In genomic region chr16:45923731-45924424, GRCm38 (mm10) we compare ENCODE assay signal across 13 mouse cellular contexts. TPM values are rescaled to one million over a fixed set of nuclear protein-coding genes. Genes with fewer than 3 reads are reported as not detected.
DNase-seq lines count a peak whose midpoint lies in the region; ATAC-seq and TF ChIP-seq lines count a peak whose summit lies in the region.
"Had no signal": no experiment of that assay in that cellular context is flagged by ENCODE, and none has a peak within 500 bp of the region (broad histone marks: within the 10 kb centered on the region; RNA-seq: fewer than 3 reads in every experiment).

No protein-coding gene starts in this region.

- no peak for DNase-seq in heart, postnatal 36 days
- DNase-seq in stomach, postnatal 0 days (ENCODE audit: low spot score) = no peak
- DNase-seq in kidney, postnatal 4 days = peak; percentile 75 to 80
- no peak for DNase-seq in right cerebral cortex, postnatal 4 days
- no peak for DNase-seq in testis, postnatal 10 days (ENCODE audit: low spot score)
- DNase-seq: cerebellum, adult 8-10 months; lung, postnatal 36 days; thymus, adult 2 months had no signal

- intact Hi-C loops in heart, postnatal 36 days (cut with DNase I) = loop anchor here (2.0 kb wide), 1 partner anchor 79 kb away; no protein-coding TSS in a partner anchor

- no peak overlapping the region for H3K4me2 ChIP-seq in heart, embryonic 13.5 days
- no peak overlapping the region for H3K4me2 ChIP-seq in stomach, embryonic 15.5 days
- no peak overlapping the region for H3K4me2 ChIP-seq in stomach, postnatal 0 days (replicated peaks; ENCODE audit: low read depth)
- H3K4me2 ChIP-seq: hindbrain, embryonic 13.5 days; midbrain, embryonic 15.5 days had no signal

- H3K9me3 ChIP-seq in heart, embryonic 13.5 days = no peaks in the 10 kb centered on the region
- H3K9me3 ChIP-seq in stomach, embryonic 15.5 days = no peaks in the 10 kb centered on the region
- H3K9me3 ChIP-seq in stomach, postnatal 0 days (ENCODE audit: control insufficient read depth, low read length) = no peaks in the 10 kb centered on the region
- H3K9me3 ChIP-seq: hindbrain, embryonic 13.5 days; midbrain, embryonic 15.5 days had no signal

- no peak overlapping the region for H3K9ac ChIP-seq in heart, embryonic 13.5 days
- H3K9ac ChIP-seq in stomach, embryonic 15.5 days = no peak overlapping the region
- H3K9ac ChIP-seq in stomach, postnatal 0 days (ENCODE audit: low read length) = no peak overlapping the region
- H3K9ac ChIP-seq: hindbrain, embryonic 13.5 days; midbrain, embryonic 15.5 days had no signal

- no peak for TF ChIP-seq EP300 in stomach, postnatal 0 days (optimal IDR thresholded peaks at IDR 0.05)

- peaks cover 51% of the 10 kb centered on the region for H3K4me1 ChIP-seq in heart, embryonic 13.5 days
- H3K4me1 ChIP-seq in stomach, embryonic 15.5 days = peaks cover 7% of the 10 kb centered on the region; the same call in 1 of the 2 replicates
- 0 out of 2 replicates have a peak, but pooled peaks cover 3% of the 10 kb centered on the region for H3K4me1 ChIP-seq in stomach, postnatal 0 days (replicated peaks; ENCODE audit: control insufficient read depth, insufficient read depth)
- H3K4me1 ChIP-seq: hindbrain, embryonic 13.5 days; midbrain, embryonic 15.5 days had no signal

- WGBS in heart, embryonic 13.5 days = 60% methylated on average over 6 of the region's 6 CpGs
- WGBS in stomach, embryonic 15.5 days = 46% methylated on average over 6 of the region's 6 CpGs
- 44% methylated on average over 6 of the region's 6 CpGs for WGBS in stomach, postnatal 0 days

- H3K27me3 ChIP-seq in heart, embryonic 13.5 days (replicated peaks) = no peaks in the 10 kb centered on the region
- H3K27me3 ChIP-seq in stomach, embryonic 15.5 days (replicated peaks) = no peaks in the 10 kb centered on the region
- no peaks in the 10 kb centered on the region for H3K27me3 ChIP-seq in stomach, postnatal 0 days (ENCODE audit: control insufficient read depth, insufficient read depth, low read length)
- H3K27me3 ChIP-seq: CH12.LX; hindbrain, embryonic 13.5 days; midbrain, embryonic 15.5 days had no signal

- TF ChIP-seq CTCF in stomach, postnatal 0 days (IDR thresholded peaks at IDR 0.05; ENCODE audit: low read depth) = no peak

- no peak for ATAC-seq in heart, embryonic 13.5 days (ENCODE audit: extremely low read depth, insufficient number of reproducible peaks, low FRiP score, low TSS enrichment)
- ATAC-seq in stomach, embryonic 15.5 days (ENCODE audit: insufficient read depth, low FRiP score, low read depth) = peak; percentile 41; the same call in 1 of the 2 replicates
- no peak for ATAC-seq in stomach, postnatal 0 days (ENCODE audit: low FRiP score, low TSS enrichment)
- ATAC-seq: midbrain, embryonic 15.5 days had no signal

- H3K27ac ChIP-seq in heart, embryonic 13.5 days (replicated peaks) = 0 out of 2 replicates have a peak overlapping the region, but pooled peaks have one; percentile 24
- 0 out of 2 replicates have a peak overlapping the region, but pooled peaks have one; percentile 40 for H3K27ac ChIP-seq in stomach, embryonic 15.5 days
- H3K27ac ChIP-seq in stomach, postnatal 0 days (replicated peaks) = no peak overlapping the region
- H3K27ac ChIP-seq: hindbrain, embryonic 13.5 days; midbrain, embryonic 15.5 days had no signal

- H3K4me3 ChIP-seq in heart, embryonic 13.5 days = no peak overlapping the region
- H3K4me3 ChIP-seq in stomach, embryonic 15.5 days (replicated peaks) = no peak overlapping the region
- no peak overlapping the region for H3K4me3 ChIP-seq in stomach, postnatal 0 days (ENCODE audit: low read depth, low read length)
- H3K4me3 ChIP-seq: hindbrain, embryonic 13.5 days; midbrain, embryonic 15.5 days had no signal

- no peaks in the 10 kb centered on the region for H3K36me3 ChIP-seq in heart, embryonic 13.5 days
- no peaks in the 10 kb centered on the region for H3K36me3 ChIP-seq in stomach, embryonic 15.5 days
- no peaks in the 10 kb centered on the region for H3K36me3 ChIP-seq in stomach, postnatal 0 days (ENCODE audit: control insufficient read depth, insufficient read depth, low read length)
- H3K36me3 ChIP-seq: hindbrain, embryonic 13.5 days; midbrain, embryonic 15.5 days had no signal

RNA-seq across cellular contexts. Expression of gene Phldb2, which starts 29.5 kb away (rescaled TPM):
- 37.2 and 38.3 TPM in 2 replicates for polyA plus RNA-seq in heart, embryonic 13.5 days (2015; fragmentation: Nextera tagmentation; extraction: Ambion mirVana)
- total RNA-seq in heart, postnatal 36 days (2021) = 10 to 100 TPM; 14.8 to 16.4 TPM
- 31.4 and 33.3 TPM in 2 replicates for polyA plus RNA-seq in stomach, embryonic 15.5 days (2015; fragmentation: Nextera tagmentation; extraction: Ambion mirVana)
- 9.7 and 13.2 TPM in 2 replicates for polyA plus RNA-seq in stomach, postnatal 0 days (2015; fragmentation: Nextera tagmentation; extraction: Ambion mirVana)
- total RNA-seq: CH12.LX had no signal

Comparison
In these comparisons a context has a peak if more than half of its experiments do, and no peak if none do; other contexts are left out.
1. DNase-seq: peak in kidney, postnatal 4 days (2 of 2); none in heart, postnatal 36 days (0 of 2), stomach, postnatal 0 days (single experiment), right cerebral cortex, postnatal 4 days (single experiment) and testis, postnatal 10 days (single experiment).